Mouse (Mus musculus) lung, adult 2 months (tissue): ENCODE measurements around the gene Hist1h3g.

Experiments used
- CTCF ChIP-seq: fragments of 200-500 bp; IDR thresholded peaks from 2 replicates; pipeline ENCODE4 v1.5.1; 2011; ENCODE audit warnings: mild to moderate bottlenecking, low read length, control low read depth; ENCODE audit not compliant: insufficient read depth
- POLR2A ChIP-seq: fragments of 200-500 bp; IDR thresholded peaks from 2 replicates; pipeline ENCODE4 v1.6.1; 2011; ENCODE audit warnings: low read depth, mild to moderate bottlenecking, control low read depth, low read length, borderline replicate concordance; ENCODE audit errors: extremely low read depth

- TF ChIP-seq CTCF: no peak
- 0 out of 2 replicates have a peak, but pooled peaks have one; percentile 17 for TF ChIP-seq POLR2A
Measured at GRCm38 (mm10) chr13:23575271-23575851, 40.1 kb downstream of the Hist1h3g start, which contains the start of gene Hist1h3d.
